Mouse (Mus musculus) kidney, postnatal 25 days (tissue): Measurements from ENCODE around the gene Maml3.
A peak's percentile ranks its signal among the peaks of the same experiment; 100 is the strongest.

Experiments
- DNase-seq, 2 experiments: peaks; one replicate each; pipeline ENCODE4 v3.0.0; 2021; ENCODE audit warnings: mixed read lengths in 2 of 2

Maml3 gene

GRCm38 (mm10) chr3:51773587-51773986 lies 331.3 kb downstream of the Maml3 start:
- DNase-seq, result no peak

- no peak for DNase-seq
These were observed 332.8 kb downstream of the Maml3 start for GRCm38 (mm10) chr3:51771839-51772630.

- no peak for DNase-seq
These were observed 335.7 kb downstream of the Maml3 start for GRCm38 (mm10) chr3:51769196-51769595.

- no peak for DNase-seq
These were observed 339.5 kb downstream of the Maml3 start for GRCm38 (mm10) chr3:51765220-51765923.

GRCm38 (mm10) chr3:51764175-51764574 lies 340.7 kb downstream of the Maml3 start:
- DNase-seq, result no peak

- no peak for DNase-seq
These were observed 342.0 kb downstream of the Maml3 start for GRCm38 (mm10) chr3:51762900-51763299.

GRCm38 (mm10) chr3:51759534-51759933 lies 345.3 kb downstream of the Maml3 start:
- DNase-seq, result no peak

- no peak for DNase-seq
These were observed 347.8 kb downstream of the Maml3 start for GRCm38 (mm10) chr3:51757032-51757431.

- DNase-seq, result no peak
These were observed 348.6 kb downstream of the Maml3 start for GRCm38 (mm10) chr3:51756283-51756682.

GRCm38 (mm10) chr3:51753262-51753661 lies 351.6 kb downstream of the Maml3 start:
- DNase-seq, result peak in 1 of 2 experiments; percentile 20

GRCm38 (mm10) chr3:51751440-51751839 lies 353.4 kb downstream of the Maml3 start:
- peak in 1 of 2 experiments; percentile 40 for DNase-seq

GRCm38 (mm10) chr3:51749812-51750481 lies 354.9 kb downstream of the Maml3 start:
- peak; percentile 62 to 76 for DNase-seq

- DNase-seq, result no peak
These were observed 355.5 kb downstream of the Maml3 start for GRCm38 (mm10) chr3:51749421-51749811.

- DNase-seq, result no peak
These were observed 356.2 kb downstream of the Maml3 start for GRCm38 (mm10) chr3:51748436-51749376.

GRCm38 (mm10) chr3:51746816-51747215 lies 358.1 kb downstream of the Maml3 start:
- peak in 1 of 2 experiments; percentile 47 for DNase-seq

- no peak for DNase-seq
These were observed 359.7 kb downstream of the Maml3 start for GRCm38 (mm10) chr3:51745162-51745561.

- DNase-seq, result no peak
These were observed 360.5 kb downstream of the Maml3 start for GRCm38 (mm10) chr3:51744339-51744759.

GRCm38 (mm10) chr3:51742405-51742804 lies 362.5 kb downstream of the Maml3 start:
- DNase-seq, result no peak

- DNase-seq, result peak in 1 of 2 experiments; percentile 45
These were observed 363.1 kb downstream of the Maml3 start for GRCm38 (mm10) chr3:51741824-51742223.

- DNase-seq, result no peak
These were observed 365.1 kb downstream of the Maml3 start for GRCm38 (mm10) chr3:51739835-51740112.

- peak; percentile 38 to 74 for DNase-seq
These were observed 365.6 kb downstream of the Maml3 start for GRCm38 (mm10) chr3:51739049-51739834.

GRCm38 (mm10) chr3:51733685-51734084 lies 371.2 kb downstream of the Maml3 start:
- no peak for DNase-seq
